Mouse (Mus musculus) G1E (cell line): ENCODE measurements around the gene Gm28308. TPM values are rescaled to one million over a fixed set of nuclear protein-coding genes. Genes with fewer than 3 reads are reported as not detected.

Source experiments
- ATAC-seq: 2 replicates; pipeline ENCODE4 v1.8.0; 2016; ENCODE audit warnings: mild to moderate bottlenecking; ENCODE audit not compliant: insufficient number of reproducible peaks, poor library complexity, low FRiP score, severe bottlenecking; ENCODE audit errors: extremely low read depth
- DNase-seq: peaks from one replicate; pipeline ENCODE4 v3.0.0; 2012; ENCODE audit warnings: low spot score
- H3K27me3 ChIP-seq: 2 replicates; pipeline ENCODE4 v1.6.1; 2012; ENCODE audit warnings: mild to moderate bottlenecking, low read length, inconsistent platforms; ENCODE audit not compliant: insufficient read depth
- H3K36me3 ChIP-seq: replicated peaks from 2 replicates; pipeline ENCODE3; 2012; ENCODE audit warnings: mild to moderate bottlenecking, inconsistent platforms
- H3K4me1 ChIP-seq: 2 replicates; pipeline ENCODE4 v1.6.1; 2012; ENCODE audit warnings: low read depth, low read length, inconsistent platforms, mixed read lengths; ENCODE audit not compliant: insufficient read depth
- H3K4me3 ChIP-seq: 2 replicates; pipeline ENCODE4 v1.5.1; 2012; ENCODE audit warnings: low read depth, mild to moderate bottlenecking, inconsistent platforms, low read length, moderate library complexity, mixed read lengths
- H3K9me3 ChIP-seq: replicated peaks from 2 replicates; pipeline ENCODE4 v1.6.1; 2012; ENCODE audit warnings: inconsistent platforms
- CTCF ChIP-seq: IDR thresholded peaks from 2 replicates; pipeline ENCODE4 v1.5.1; 2012; ENCODE audit warnings: low read depth, low read length, inconsistent platforms, mixed read lengths
- GATA1 ChIP-seq: IDR thresholded peaks from 2 replicates; pipeline ENCODE4 v1.6.1; 2012; ENCODE audit warnings: borderline replicate concordance, low read length, inconsistent platforms, mixed read lengths
- GATA2 ChIP-seq: IDR thresholded peaks from 2 replicates; pipeline ENCODE4 v1.6.1; 2012; ENCODE audit warnings: low read depth, low read length, inconsistent platforms, borderline replicate concordance
- POLR2AphosphoS5 ChIP-seq: IDR thresholded peaks from 2 replicates; pipeline ENCODE4 v1.6.1; 2012; ENCODE audit warnings: low read depth, low read length, inconsistent platforms; ENCODE audit not compliant: insufficient replicate concordance
- TAL1 ChIP-seq: conservative IDR thresholded peaks from 2 replicates; pipeline ENCODE4 v1.6.1; 2012; ENCODE audit warnings: low read depth, low read length, inconsistent platforms, mixed read lengths
- polyA plus RNA-seq: library from polyadenylated mRNA; stranded (reverse); fragments of >175 nt; gene quantifications from 2 replicates; pipeline ENCODE4 v1.2.3, GENCODE M21; 2012
- total RNA-seq, 2 experiments: library from RNA; stranded (forward) in 1 of 2; stranded (reverse) in 1 of 2; fragments of 200-1000 nt in 1 of 2; fragments of >200 nt in 1 of 2; fragmentation: Nextera tagmentation in 1 of 2; gene quantifications; 2 replicates each; pipeline ENCODE4 v1.2.3; 2014 to 2017

The Gm28308 gene
- total and polyA plus RNA-seq, 3 experiments = not detected

- no peak for ATAC-seq
- Histone ChIP-seq H3K36me3 (no peaks in the 10 kb centered on the region), H3K4me3 (no peak overlapping the region), H3K27me3 (peaks cover 4% of the 10 kb centered on the region; the same call in 1 of the 2 replicates), H3K4me1 (no peaks in the 10 kb centered on the region), H3K9me3 (peaks cover 4% of the 10 kb centered on the region; the same call in 1 of the 2 replicates)
- DNase-seq = no peak
- TF ChIP-seq GATA1 (no peak), POLR2AphosphoS5 (no peak), TAL1 (no peak), CTCF (no peak)
Observed at GRCm38 (mm10) chr6:52186500-52186899, 26.6 kb downstream of the Gm28308 start.

GRCm38 (mm10) chr6:52185834-52186233, 27.3 kb downstream of the Gm28308 start:
- no peaks in the 10 kb centered on the region for H3K4me1 ChIP-seq
- ATAC-seq (no peak), DNase-seq (no peak)
- no peak overlapping the region for H3K4me3 ChIP-seq
- H3K9me3 ChIP-seq = no peaks in the 10 kb centered on the region
- peaks cover 4% of the 10 kb centered on the region; the same call in 1 of the 2 replicates for H3K27me3 ChIP-seq
- TF ChIP-seq CTCF (no peak), POLR2AphosphoS5 (no peak), GATA2 (no peak), TAL1 (no peak), GATA1 (no peak)
- no peaks in the 10 kb centered on the region for H3K36me3 ChIP-seq

- no peak for ATAC-seq
- TF ChIP-seq POLR2AphosphoS5 = no peak
- TF ChIP-seq GATA2 = no peak
- TF ChIP-seq GATA1 = no peak
- no peak for TF ChIP-seq CTCF
- no peak for TF ChIP-seq TAL1
- H3K27me3 ChIP-seq = peaks cover 4% of the 10 kb centered on the region; the same call in 1 of the 2 replicates
Observed at GRCm38 (mm10) chr6:52185222-52185621, 27.9 kb downstream of the Gm28308 start.

GRCm38 (mm10) chr6:52184668-52185067, 28.5 kb downstream of the Gm28308 start:
- Histone ChIP-seq H3K27me3 (peaks cover 4% of the 10 kb centered on the region; the same call in 1 of the 2 replicates), H3K9me3 (no peaks in the 10 kb centered on the region), H3K4me1 (no peaks in the 10 kb centered on the region), H3K4me3 (no peak overlapping the region), H3K36me3 (no peaks in the 10 kb centered on the region)
- DNase-seq (no peak), ATAC-seq (no peak)
- TF ChIP-seq POLR2AphosphoS5 (no peak), GATA1 (no peak), GATA2 (no peak), TAL1 (no peak), CTCF (no peak)

More at GRCm38 (mm10) chr6:52185222-52185621, 27.9 kb downstream of the Gm28308 start:
- no peak for DNase-seq
- Histone ChIP-seq H3K9me3 (no peaks in the 10 kb centered on the region), H3K4me3 (no peak overlapping the region), H3K36me3 (no peaks in the 10 kb centered on the region), H3K4me1 (no peaks in the 10 kb centered on the region)

- Histone ChIP-seq H3K9me3 (no peaks in the 10 kb centered on the region), H3K27me3 (peaks cover 14% of the 10 kb centered on the region), H3K36me3 (no peaks in the 10 kb centered on the region), H3K4me3 (no peak overlapping the region), H3K4me1 (no peaks in the 10 kb centered on the region)
- TF ChIP-seq GATA1 (no peak), TAL1 (no peak), POLR2AphosphoS5 (no peak), GATA2 (no peak), CTCF (no peak)
- no peak for DNase-seq
- ATAC-seq = no peak
Observed at GRCm38 (mm10) chr6:52183311-52184080, 29.6 kb downstream of the Gm28308 start.

- Histone ChIP-seq H3K4me3 (no peak overlapping the region), H3K27me3 (peaks cover 19% of the 10 kb centered on the region), H3K9me3 (no peaks in the 10 kb centered on the region), H3K4me1 (no peaks in the 10 kb centered on the region), H3K36me3 (no peaks in the 10 kb centered on the region)
- DNase-seq (no peak), ATAC-seq (no peak)
- TF ChIP-seq GATA1 (no peak), GATA2 (no peak), CTCF (no peak), TAL1 (no peak), POLR2AphosphoS5 (no peak)
Observed at GRCm38 (mm10) chr6:52182793-52183192, 30.3 kb downstream of the Gm28308 start.
